Mouse (Mus musculus): ENCODE results near the gene Tirap.
A peak's percentile ranks its signal among the peaks of the same experiment; 100 is the strongest.

Tirap gene

DNA sequence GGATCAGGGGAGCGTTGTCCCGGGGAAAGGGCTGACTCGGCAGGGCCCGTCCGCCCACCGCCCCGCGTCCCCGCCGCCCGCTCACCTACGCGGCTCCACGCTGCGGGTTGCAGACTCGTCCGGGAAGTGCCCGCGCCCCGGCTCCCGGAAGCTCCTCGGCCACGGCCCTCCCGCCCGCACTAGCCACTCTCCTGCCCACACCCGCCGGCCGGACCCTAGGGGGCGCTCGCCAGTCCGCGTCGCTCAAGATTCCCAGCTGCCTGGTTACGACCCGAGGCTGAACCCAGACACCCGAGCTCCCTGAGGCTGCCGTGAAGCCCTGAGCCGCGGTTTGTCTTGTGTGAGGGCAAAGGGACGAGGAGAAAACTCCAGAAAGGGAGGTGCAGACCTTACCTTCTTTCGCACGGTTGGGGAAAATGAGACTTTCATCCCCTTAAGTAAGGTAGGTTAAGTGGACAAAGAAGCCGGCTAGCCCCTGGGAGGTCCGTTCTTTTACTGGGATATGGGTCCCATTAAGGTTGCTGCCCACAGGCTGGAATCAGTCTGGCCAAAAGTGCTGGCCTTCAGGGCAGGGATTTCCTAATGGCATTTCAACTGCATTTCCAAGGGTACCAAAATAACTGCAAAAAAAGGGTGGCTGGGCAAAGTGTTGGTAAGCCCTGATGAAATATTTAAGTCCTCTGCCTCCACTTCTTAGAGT is at the start of gene Tirap, which contains the start of gene Srpr:
TSS of gene Tirap (minus strand) at position 520 of the 700 bp plus-strand sequence.
TSS of gene Srpr (plus strand) at position 404 of the 700 bp plus-strand sequence.
- peak; percentile 93 for DNase-seq (ENCODE audit: low spot score)

DNA sequence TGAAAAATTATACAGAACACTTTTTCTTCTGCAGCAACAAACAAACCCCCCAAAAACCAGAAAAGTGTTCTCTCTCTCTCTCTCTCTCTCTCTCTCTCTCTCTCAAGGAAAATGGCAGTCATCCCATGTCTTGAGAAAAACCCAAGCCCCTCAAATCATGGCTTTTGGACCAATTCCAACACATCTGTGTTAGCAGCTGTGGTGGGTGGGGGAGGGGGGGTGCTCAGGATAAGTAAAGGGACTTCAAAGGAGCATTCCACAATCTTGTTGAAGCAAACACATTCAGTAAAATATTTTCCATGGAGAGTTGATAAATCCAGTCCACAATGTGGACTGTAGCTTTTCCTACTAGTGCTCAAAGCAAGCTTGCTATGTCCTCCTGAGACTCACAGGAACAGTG is 49.4 kb upstream of the Tirap start:
- no peak for DNase-seq (ENCODE audit: low spot score)

DNA sequence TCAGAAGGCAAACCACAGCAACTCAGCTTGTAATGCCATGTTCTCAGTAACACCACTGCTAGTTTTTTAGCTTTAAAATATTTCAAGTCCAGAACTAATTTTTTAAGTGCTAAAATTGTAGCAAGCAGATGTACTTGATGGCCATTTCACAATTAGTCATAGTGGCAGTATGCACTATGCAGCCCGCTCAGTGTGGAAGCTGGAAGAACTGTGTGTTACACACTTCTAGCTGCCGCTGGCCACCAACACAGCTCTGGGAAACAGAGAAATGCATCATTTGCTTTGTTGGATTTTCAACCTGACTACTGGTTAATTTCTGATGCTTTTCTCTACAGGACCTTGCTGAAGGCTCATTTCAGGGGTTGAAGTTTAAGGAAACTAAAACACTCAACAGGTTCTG is 47.3 kb upstream of the Tirap start:
- no peak for DNase-seq (ENCODE audit: low spot score)

DNA sequence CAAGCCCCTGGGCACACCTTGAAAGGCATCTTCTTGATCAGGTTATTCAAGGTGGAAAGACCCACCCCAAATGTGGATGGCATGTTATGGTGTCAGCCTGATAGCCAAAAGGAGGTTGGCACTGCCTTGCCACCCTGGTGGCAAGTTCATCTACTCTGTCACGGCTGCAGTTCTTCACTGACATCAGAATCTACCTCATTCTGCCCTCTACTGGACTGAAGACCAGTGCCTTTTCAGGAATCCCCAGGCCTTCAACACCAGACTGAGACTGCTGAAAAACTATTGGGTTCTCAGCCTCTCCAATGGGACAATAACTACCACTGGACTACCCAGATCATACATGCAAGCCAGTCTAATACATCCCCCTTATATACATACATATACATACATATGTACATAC is 39.6 kb upstream of the Tirap start:
- peak; percentile 7 for DNase-seq (ENCODE audit: low spot score)

DNA sequence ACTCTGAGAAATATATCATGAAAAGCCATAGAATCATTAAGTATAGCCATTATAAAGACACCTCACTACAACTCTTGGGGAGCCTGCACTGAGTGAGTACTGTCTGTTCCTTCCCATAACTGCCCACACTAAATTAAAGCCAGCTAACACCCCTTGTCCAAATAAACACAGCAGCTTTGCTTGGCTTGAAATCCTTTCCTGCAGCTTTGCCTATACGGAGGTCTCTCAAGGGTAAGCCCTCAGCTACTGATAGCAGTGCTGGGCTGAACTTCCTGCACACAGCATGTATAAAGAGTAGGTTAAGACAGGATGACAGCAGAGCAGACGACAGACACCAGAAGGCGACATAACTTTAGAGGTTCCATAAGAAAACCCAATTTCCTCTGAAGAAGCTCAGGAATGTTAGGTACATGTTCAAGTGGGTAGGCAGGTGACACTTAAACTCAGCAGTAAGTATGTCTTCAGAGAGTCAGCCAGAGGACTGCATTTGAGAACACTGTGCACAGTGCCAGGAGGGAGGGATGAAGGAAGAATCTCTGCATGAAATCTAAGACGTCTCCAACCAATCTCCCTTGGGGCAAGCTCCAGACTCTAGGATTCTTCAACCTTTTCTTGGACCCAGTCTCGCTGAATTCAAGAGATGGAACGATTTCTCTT is 39.0 kb upstream of the Tirap start:
- DNase-seq (ENCODE audit: low spot score) = peak; percentile 27

DNA sequence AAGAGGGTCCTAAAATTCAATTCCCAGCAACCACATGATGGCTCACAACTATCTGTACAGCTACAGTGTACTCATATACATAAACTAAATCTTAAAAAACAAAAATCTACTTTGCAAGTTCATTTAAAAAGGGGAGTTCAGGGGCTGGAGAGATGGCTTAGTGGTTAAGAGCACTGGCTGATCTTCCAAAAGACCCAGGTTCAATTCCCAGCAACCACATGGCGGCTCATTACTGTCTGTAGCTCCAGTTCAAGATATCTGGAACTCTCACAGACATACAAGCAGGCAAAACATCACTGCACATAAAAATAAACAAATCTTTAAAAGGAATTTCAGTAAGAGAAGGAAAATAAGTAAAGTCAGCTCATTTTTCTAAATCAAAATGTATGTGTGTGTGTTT is 38.3 kb upstream of the Tirap start:
- no peak for DNase-seq (ENCODE audit: low spot score)

DNA sequence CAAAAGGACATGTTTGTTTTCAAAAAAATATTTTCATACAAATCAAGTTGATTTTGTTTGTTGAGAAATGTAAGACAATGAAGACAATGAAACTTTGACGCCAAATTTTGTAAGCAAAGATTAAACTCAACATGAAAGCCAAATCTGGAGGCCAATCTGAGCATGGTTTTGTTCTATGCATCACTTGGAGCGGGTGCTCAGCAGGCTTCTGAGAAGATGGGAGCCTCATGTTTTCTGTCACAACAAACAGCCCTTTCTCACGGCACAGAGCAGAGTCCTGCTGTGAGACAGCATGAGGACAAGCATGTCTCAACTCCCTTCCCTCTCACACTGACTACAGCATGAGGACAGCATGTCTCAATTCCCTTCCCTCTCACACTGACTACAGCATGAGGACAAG is 35.9 kb upstream of the Tirap start:
- DNase-seq (ENCODE audit: low spot score) = no peak

DNA sequence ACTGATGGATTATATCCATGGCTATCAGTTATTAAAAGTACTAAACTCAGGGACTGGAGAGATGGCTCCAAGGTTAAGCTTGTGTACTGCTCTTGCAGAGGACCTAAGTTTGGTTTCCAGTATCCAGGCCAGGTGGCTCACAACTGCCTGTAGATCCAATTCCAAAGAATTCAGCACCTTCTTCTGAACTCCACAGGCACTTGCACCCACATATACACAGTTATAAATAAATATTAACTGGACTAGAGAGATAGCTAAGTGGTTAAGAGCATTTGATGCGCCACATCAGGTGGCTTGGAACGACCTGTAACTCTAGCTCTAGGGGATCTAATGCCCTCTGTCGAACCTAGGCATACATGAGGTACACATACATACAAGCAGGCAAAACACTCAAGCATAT is 28.6 kb upstream of the Tirap start:
- DNase-seq (ENCODE audit: low spot score) = no peak

DNA sequence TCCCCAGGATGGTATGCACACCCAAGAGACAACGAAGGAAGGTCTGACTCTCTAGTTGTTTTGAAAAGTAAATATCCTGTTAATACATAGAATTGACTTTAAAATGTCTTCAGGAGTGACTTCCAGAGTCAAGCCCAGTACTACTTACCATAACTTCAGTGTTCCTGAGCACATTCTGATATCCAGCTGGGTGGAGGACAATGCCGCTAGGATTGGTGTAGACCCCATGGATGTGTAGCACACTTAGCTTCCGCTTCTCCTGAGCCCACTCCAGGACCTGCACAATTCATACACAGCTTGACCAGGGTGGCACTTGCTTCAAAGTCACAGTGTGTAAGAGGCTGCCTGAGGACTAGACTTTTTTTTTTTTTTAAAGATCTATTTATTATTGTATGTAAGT is 23.4 kb upstream of the Tirap start:
- DNase-seq (ENCODE audit: low spot score) = no peak

DNA sequence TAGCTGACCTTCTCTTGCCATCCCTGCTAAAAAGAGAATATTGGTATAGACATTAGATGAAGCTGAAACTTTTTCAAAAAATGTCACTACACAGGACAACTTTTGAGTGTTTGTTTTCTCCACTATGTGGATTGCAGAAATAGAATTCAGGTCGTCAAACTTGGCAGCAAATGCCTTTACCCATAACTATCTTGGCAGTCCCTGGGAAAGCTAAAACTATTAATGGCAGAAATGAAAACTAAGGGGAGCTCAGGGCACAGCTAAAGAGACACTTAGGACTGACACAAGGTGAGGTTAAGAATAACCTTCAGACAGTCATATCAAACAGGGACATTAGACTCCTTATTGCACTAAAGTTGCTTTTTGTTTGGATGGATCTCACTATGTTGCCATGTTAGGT is 17.9 kb upstream of the Tirap start:
- DNase-seq (ENCODE audit: low spot score) = no peak

DNA sequence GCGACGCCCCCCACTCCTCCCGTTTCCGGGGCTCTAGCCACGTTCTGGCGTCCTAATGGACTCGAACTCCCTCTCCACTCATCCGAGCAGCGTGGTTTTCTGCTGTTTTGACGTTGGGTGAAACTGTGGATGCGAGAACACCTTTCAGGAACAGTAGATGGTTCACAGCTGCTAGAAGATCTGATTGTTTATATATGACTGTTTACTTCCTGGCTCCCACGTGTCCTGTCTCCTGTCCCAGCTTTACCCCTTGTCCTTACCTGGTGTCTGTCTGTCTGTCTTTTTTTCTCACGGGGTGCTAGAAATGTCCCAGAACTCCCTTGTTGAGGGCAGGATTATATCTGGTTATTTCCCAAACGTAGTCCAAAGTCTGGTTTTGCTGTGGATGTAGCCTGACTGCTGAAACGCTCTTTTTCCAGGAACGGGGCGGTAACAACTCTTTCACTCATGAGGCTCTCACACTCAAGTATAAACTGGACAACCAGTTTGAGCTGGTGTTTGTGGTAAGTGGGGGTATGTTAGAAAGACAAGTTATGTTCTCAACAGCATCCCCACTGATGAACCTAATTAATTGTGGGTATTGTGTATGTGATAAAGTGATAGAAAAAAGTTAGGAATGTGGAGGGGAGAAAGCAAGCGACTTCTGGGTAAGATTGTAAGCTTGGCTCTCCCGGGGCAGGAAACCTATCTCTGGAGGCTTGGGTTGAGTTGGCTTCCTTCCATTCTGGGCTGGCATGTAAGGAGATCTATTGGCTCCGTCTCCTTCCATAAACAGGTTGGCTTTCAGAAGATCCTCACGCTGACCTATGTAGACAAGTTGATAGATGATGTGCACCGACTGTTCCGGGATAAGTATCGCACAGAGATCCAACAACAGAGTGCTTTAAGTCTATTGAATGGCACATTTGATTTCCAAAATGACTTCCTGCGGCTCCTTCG is 11.8 kb upstream of the Tirap start:
- DNase-seq (ENCODE audit: low spot score) = no peak

DNA sequence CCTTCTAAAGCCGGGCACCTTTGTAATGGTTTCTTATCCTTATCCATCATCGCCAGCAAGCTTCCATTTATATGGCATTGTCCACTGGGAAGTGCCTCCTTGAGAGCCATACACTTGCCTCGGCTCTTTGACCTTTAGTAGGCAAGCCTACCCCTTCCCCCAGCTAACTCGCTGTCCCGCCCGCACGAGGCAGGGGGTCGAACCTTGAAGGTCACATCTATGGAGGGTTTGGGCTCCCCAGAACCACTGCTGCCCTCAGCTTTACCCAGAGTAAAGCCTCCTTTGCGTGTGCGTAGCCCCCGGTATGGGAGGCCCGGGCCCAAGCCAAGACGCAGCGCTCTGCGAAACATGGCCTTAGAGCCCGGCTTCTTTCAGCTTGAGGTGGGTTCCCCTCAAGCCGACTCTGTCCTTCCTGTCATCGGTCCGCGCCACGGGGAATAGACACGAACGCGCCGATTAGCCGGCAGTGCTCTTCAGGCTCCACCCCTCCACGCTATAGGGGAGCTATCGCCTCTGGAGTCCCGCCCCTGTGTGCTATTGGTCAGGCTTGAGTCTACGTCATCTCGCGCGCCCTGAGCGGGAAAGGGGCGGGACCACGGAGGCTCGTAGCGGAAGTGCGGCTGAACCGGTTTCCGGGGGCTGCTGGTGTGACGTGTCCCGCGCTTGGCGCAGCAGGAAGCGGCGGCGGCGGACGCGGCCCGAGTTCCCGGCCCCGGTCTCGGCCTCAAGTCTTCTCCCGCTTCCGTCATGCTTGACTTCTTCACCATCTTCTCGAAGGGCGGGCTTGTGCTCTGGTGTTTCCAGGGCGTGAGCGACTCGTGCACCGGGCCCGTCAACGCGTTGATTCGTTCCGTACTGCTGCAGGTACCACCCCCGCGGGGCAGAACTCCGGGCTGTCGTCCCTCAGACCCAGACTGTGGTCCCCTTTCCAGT is 10.7 kb upstream of the Tirap start, which contains the start of gene Foxred1:
TSS of gene Foxred1 (minus strand) at position 514 of the 933 bp plus-strand sequence.
- DNase-seq (ENCODE audit: low spot score) = peak; percentile 99

DNA sequence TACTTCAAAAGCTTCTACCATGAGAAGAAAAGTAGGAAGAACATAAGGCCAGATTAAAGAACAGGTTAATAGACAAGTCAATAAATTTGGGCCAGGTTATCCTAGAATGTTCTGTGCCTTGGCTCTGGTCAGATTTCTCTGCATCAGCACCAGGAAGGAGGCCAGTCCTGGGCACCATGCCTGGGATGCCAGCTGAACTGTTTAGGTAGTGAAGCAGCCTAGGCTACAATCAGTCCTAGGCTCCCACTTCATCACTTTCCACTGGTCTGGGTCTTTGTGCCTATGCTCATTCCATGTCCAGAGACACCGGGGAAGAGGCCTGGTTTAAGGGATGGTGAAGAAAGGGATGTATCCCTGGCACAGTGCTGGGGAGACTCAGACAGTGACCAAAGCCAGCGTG is 4.3 kb upstream of the Tirap start:
- no peak for DNase-seq (ENCODE audit: low spot score)

DNA sequence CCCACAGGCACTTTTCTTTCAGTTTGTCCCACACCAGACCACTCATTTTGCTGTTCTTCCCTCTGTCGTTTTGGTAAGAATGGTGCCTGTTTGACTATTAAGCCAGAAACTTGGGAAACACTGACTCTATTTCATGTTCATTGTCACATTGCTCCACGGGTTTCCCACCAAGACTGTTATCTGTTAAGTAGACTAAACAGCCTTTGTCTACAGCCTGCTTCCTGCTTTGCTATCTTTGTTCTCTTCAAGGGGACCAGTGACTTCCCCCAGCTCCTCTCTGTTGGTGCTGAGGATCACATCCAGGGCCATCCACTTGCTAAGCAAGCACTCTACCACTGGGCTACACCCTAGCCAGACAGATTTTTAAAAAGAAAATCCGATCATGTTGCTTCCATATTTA is 3.4 kb upstream of the Tirap start:
- peak; percentile 30 for DNase-seq (ENCODE audit: low spot score)

DNA sequence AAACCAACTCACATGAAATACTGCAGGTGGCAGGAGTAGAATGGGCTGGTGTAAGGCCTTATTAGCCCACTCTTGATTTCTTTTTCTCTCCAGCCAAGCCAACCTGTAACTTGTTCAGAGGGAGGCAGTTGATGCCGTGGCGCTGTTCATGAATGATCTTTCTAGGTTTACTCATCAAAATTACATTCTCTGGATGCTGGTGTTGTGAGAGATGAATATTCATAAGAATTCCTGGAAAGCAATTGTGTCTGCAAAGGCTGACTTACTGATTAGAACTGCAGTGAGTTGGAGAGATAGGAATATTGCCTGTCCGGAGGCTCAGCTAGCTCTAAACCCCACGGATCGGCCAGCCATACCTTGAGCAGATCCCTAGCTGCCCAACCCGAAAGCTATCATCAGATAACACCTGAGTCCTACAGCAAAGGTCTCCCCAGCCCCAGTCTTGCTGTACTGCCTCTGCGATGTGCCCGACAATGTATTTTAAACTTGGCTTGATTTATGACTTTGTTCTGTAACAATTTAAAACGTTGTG is 504 bp upstream of the Tirap start:
- DNase-seq (ENCODE audit: low spot score) = no peak

DNA sequence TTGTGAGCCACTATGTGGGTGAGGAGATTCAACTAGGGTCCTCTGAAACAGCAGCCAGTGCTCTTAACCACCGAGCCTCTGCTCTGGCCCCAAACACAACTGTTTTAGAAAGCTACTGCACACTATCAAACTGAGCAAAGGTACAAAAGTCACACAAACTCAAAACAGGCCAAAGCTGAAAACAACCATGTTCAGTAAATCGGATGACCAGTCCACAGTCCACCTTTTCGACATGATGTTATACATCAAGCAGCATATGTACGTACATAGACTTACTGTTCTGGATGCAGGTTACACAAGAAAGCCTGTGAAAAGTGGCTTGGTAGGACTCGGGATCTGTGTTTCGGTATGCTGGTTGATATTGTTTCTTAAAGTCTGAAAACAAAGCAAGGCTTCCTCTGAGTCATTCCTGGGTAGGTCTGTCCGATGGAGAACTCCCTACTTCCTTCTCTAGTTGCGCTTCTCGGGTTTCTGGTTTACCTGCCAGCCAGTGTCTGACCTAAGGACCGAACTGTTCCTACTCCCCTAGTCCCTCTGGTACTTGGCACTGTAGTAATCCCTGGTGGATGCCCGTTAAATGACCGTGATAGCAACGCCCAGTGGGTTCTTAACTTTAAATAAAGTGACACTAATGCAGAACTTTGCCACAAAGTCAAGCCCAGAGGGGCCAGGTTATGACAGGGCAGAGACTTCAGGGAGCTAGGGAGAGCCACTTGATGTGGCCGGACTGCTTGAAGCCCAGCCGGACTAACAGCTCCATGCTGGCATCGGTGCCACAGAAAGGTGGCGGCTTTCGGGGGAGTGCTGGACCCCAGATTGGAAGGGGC is 933 bp downstream of the Tirap start:
- no peak for DNase-seq (ENCODE audit: low spot score)

DNA sequence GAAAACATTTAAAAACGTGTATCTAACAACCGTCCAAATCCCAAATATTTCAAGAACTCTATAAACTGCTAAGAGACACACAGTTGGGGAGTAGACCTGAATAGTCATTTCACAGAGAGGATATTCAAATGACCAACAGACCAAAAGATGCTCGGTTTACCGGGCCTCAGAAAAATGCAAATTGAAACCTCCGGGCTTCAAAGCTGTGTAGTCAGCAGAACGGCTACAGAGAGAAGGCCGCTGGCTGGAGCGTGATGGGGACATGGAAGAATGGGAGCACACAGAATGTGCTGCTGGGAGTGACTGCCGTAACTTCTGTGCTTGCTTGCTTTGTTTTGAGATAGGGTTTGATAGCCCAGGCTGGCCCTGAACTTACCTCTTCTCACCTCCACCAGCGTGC is 1.7 kb downstream of the Tirap start:
- DNase-seq (ENCODE audit: low spot score) = no peak

DNA sequence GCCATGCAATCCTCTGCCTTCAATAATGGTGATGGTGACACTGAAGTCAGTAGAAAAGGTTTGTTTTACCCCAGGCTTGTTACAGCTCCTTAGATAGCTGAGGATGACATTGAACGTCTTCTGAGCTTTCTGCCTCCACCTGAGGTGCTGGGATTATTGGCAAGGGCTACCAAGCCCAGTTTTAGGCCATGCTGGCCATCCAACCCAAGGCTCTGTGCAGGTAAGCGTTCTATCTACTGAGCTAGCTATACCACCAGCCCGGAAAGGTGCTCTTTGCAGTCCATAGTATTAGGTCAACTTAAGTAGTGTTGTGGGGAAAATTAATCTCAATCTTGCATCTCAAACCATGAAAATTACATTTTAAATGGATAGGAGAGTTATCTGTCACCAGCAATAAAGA is 2.5 kb downstream of the Tirap start:
- DNase-seq (ENCODE audit: low spot score) = no peak

DNA sequence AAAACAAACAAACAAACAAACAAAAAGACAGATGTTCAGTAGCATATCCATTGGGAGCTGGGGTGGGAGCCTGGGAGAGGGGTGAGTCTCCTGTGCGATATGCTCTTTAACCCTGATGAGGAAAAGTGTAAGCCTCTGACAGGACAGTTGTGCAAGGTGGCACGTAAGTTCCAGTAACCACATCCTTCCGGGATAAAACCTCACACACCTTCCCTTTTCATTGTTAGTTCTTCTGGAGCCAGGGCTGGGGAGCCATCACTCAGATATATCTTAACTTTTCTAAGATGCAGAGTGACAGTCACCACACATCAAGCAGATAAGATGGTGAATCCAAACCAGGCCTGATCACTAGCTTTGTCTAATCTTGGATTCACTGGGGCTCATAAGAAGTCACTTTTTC is 6.0 kb downstream of the Tirap start:
- no peak for DNase-seq (ENCODE audit: low spot score)

DNA sequence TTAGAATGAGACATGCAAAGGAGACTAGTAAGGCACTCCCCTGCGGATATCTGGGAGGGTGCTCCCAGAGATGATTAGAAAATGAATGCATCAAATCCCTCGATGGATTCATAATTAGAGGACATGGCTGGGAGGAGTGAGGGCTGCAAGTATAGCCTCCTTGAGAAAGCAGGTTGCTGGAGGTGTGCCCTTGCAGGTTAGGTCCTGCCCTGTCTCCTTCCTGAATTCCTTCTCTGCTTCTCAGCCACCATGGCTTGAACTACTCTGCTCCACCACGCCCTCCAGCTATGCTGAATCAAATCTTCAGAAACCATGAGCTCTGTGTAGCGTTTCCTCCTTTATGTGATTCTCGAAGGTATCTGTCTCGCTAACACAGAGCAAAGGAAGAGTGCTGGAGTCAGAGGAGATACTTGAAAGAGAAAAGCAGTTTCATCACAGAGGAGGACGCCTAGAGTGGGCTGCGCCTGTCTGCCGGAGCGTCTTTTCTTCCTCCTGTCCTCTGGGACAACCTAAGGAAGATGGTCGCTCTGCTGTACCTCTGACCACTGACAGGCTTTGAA is 7.0 kb downstream of the Tirap start:
- no peak for DNase-seq (ENCODE audit: low spot score)

All from lung, postnatal 25 days (tissue).